Mouse (Mus musculus): Measurements from ENCODE around the gene Ltv1. TPM values are rescaled to one million over a fixed set of nuclear protein-coding genes. Genes with fewer than 3 reads are reported as not detected.

Gene Ltv1
- polyA plus RNA-seq, 1 experiment from 2014 or later, result 74.0 TPM

DNA sequence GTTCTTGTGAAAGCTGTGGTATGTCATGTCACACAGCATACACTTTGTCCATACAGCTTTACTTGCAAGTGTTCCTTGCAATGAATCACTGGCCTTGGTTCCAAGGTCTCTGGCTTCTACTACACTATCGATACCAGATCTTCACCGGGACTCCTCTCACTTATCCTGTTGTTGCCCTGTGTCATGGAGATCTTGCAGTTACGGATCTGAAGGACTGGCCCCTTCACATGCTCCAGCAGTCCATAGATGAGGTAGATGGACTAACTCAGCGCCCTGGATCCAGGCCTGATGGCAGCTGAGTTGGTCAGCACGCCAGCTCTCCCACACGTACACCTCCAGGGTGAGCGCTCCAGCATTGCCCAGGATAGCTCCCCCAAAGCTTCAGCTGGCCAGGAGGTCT is 57.7 kb downstream of the Ltv1 start:
- ATAC-seq (replicated peaks; ENCODE audit: low FRiP score) (no peak), DNase-seq (ENCODE audit: low spot score) (no peak)
- Histone ChIP-seq H3K36me3 (ENCODE audit: control insufficient read depth, insufficient read depth, low read length) (no peaks in the 10 kb centered on the region), H3K4me1 (replicated peaks; ENCODE audit: control insufficient read depth, insufficient read depth, low read length) (no peaks in the 10 kb centered on the region), H3K4me3 (ENCODE audit: low read depth, low read length) (no peak overlapping the region), H3K27ac (ENCODE audit: low read depth, low read length) (no peak overlapping the region), H3K9me3 (ENCODE audit: control insufficient read depth, low read length) (no peaks in the 10 kb centered on the region), H3K27me3 (ENCODE audit: control insufficient read depth, insufficient read depth, low read length) (no peaks in the 10 kb centered on the region), H3K4me2 (ENCODE audit: low read depth, low read length, severe bottlenecking) (no peak overlapping the region), H3K9ac (ENCODE audit: low read length) (no peak overlapping the region)
- whole genome bisulfite sequencing, result 94% methylated on average over 7 of the region's 7 CpGs

DNA sequence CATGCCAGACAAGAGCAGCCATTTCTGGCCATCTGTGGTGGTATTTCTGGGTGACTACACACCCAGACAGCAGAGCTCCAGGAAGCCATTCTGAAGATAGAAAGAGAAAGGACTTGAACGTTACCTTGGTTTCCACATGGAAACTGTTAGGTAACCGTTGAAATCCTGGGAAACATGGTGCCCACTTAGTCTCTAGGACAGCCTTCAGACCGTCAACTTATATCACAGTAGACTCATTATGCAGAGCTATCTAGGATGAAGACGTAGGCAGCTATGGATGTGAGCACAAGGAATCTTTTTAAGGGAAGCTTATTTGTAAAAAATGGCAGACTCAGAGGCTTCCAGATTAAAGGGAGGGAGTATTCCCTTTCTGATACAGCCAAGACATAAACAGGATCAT is 59.1 kb downstream of the Ltv1 start:
- H3K9me3 ChIP-seq (ENCODE audit: control insufficient read depth, low read length), result no peaks in the 10 kb centered on the region
- no peaks in the 10 kb centered on the region for H3K36me3 ChIP-seq (ENCODE audit: control insufficient read depth, insufficient read depth, low read length)
- H3K4me3 ChIP-seq (ENCODE audit: low read depth, low read length), result no peak overlapping the region
- no peak overlapping the region for H3K4me2 ChIP-seq (ENCODE audit: low read depth, low read length, severe bottlenecking)
- H3K27ac ChIP-seq (ENCODE audit: low read depth, low read length), result no peak overlapping the region
- no peak for DNase-seq (ENCODE audit: low spot score)
- no peaks in the 10 kb centered on the region for H3K27me3 ChIP-seq (ENCODE audit: control insufficient read depth, insufficient read depth, low read length)
- no peak overlapping the region for H3K9ac ChIP-seq (ENCODE audit: low read length)
- no peak for ATAC-seq (replicated peaks; ENCODE audit: low FRiP score)
- 92% methylated on average over 4 of the region's 4 CpGs for WGBS
- H3K4me1 ChIP-seq (replicated peaks; ENCODE audit: control insufficient read depth, insufficient read depth, low read length), result no peaks in the 10 kb centered on the region

Other genes with a start within 250 kb of the Ltv1 start
- gene Stx11, start 228.9 kb downstream of the Ltv1 start, polyA plus RNA-seq (2014; fragmentation: Nextera tagmentation; extraction: Ambion mirVana), result 1.9 and 2.1 TPM in 2 replicates
- gene Sf3b5, start 187.8 kb downstream of the Ltv1 start, polyA plus RNA-seq (2014; fragmentation: Nextera tagmentation; extraction: Ambion mirVana), result 37.9 and 42.2 TPM in 2 replicates
- gene Plagl1, start 132.7 kb downstream of the Ltv1 start, polyA plus RNA-seq (2014; fragmentation: Nextera tagmentation; extraction: Ambion mirVana), result 153 and 159 TPM in 2 replicates
- gene Zc2hc1b, start 15.1 kb downstream of the Ltv1 start, polyA plus RNA-seq (2014; fragmentation: Nextera tagmentation; extraction: Ambion mirVana), result not detected in 2 replicates